Mouse (Mus musculus): ENCODE results near the gene BC051665. TPM values are rescaled to one million over a fixed set of nuclear protein-coding genes. Genes with fewer than 3 reads are reported as not detected.

The BC051665 gene
- not detected in 2 replicates for polyA plus RNA-seq (2012)

DNA sequence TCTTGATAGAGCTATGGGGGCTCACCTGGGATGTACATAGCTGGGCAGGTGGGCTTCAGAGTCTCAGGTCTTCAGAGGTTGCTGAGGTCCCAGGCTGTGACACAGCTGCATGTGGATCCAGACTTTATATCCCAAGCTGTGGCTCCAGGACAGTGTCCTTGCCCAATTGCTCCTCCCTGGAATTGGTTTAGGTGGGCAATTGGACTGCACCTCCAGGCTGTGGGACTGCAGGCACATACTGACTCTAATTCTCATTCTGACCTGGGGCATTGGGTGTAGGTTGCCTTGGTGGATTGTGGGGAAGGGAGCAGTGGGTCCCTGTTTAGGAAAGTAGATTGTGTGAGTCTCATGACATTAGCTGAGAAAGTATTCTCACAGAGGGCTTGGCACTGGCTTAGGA, at the start of gene BC051665:
Gene BC051665, minus strand, starts transcription at position 101 of the 400 bp plus-strand sequence.

DNA sequence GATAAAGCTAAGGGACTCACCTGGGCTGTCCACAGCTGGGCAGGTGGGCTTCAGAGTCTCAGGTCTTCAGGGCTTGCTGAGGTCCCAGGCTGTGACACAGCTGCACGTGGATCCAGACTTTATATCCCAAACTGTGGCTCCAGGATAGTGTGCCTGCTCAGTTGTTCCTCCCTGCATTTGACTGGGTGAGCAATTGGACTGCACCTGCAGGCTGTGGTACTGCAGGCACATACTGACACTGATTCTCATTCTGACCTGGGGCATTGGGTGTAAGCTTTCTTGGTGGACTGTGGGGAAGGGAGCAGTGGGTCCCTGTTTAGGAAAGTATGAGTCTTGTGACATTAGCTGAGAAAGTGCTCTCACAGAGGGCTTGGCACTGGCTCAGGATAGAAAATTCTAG, 16.6 kb upstream of the BC051665 start, which contains the start of gene Ctsll3:
Gene Ctsll3, minus strand, starts transcription at position 101 of the 400 bp plus-strand sequence.

Other genes with a start within 250 kb of the BC051665 start
- gene Dapk1, start 184.4 kb downstream of the BC051665 start, polyA plus RNA-seq (2012), result 6.4 and 9.0 TPM in 2 replicates
- gene Ctsll3, start 16.5 kb upstream of the BC051665 start, polyA plus RNA-seq (2012), result not detected in 2 replicates
- gene 4930486L24Rik, start 78.1 kb upstream of the BC051665 start, polyA plus RNA-seq (2012), result not detected in 2 replicates
- gene Gm49392, start 110.5 kb upstream of the BC051665 start, polyA plus RNA-seq (2012), result 0.39 TPM in 2 replicates
- 0.53 and 0.96 TPM in 2 replicates for gene Ctla2b, start 111.1 kb upstream of the BC051665 start, polyA plus RNA-seq (2012)
- not detected in 2 replicates for gene Tpbpb, start 118.5 kb upstream of the BC051665 start, polyA plus RNA-seq (2012)
- not detected in 2 replicates for gene Gm49393, start 149.2 kb upstream of the BC051665 start, polyA plus RNA-seq (2012)
- gene Gm49391, start 150.2 kb upstream of the BC051665 start, polyA plus RNA-seq (2012), result not detected in 2 replicates
- 15.8 and 17.1 TPM in 2 replicates for gene Ctla2a, start 150.3 kb upstream of the BC051665 start, polyA plus RNA-seq (2012)
- not detected in 2 replicates for gene Tpbpa, start 155.6 kb upstream of the BC051665 start, polyA plus RNA-seq (2012)
- gene Ctsj, start 219.6 kb upstream of the BC051665 start, polyA plus RNA-seq (2012), result not detected in 2 replicates

All from megakaryocyte-erythroid progenitor cell, adult 5 weeks (primary cell).